Mouse (Mus musculus) liver, adult (tissue): ENCODE measurements around the gene Ttc21b.

ENCODE experiments used
- GATA4 ChIP-seq: IDR thresholded peaks from 2 replicates; pipeline ENCODE4 v1.6.1; 2014; ENCODE audit warnings: mild to moderate bottlenecking, low read length; ENCODE audit not compliant: insufficient replicate concordance

The Ttc21b gene

DNA sequence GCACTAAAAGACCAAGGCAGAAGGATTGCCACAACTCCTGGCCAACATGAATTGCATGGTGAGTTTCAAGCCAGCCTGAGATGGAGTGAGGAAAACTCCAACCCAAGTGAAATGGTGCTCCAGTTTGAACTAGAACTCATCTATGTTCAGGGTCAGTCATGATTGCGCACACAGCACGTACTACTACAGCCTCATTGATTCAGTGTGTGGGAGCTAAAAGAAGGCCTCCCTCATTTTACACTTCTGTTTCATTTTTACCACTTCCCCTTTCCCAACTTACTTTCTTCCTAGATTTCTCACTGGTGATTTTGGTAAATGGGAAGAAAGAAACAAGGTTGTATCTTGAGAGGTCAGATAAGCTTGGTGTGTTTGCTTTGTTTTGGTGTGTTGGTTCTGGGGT is 114.1 kb downstream of the Ttc21b start:
- no peak for TF ChIP-seq GATA4

DNA sequence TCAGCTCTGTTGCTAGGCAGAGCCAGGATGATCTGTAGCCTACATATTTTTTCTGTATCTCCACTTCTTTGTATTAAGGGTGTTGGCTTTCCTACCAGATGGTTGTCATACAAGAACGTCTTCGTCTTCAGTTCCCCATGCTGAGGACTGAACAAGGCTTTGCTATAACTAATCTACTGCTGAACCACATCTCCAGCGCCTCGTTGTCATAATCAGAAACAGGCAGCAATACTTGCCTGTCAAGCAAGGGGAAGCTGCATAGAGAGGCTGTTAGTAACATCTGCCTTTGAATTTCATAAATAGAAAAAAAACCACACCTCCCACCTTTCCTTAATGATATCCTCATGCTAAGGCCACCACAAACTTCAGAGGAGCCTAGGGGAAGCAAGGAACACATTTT is 116.2 kb downstream of the Ttc21b start:
- TF ChIP-seq GATA4, result no peak
